24 mouse cellular contexts compared by ENCODE assay signal in the genomic region with DNA sequence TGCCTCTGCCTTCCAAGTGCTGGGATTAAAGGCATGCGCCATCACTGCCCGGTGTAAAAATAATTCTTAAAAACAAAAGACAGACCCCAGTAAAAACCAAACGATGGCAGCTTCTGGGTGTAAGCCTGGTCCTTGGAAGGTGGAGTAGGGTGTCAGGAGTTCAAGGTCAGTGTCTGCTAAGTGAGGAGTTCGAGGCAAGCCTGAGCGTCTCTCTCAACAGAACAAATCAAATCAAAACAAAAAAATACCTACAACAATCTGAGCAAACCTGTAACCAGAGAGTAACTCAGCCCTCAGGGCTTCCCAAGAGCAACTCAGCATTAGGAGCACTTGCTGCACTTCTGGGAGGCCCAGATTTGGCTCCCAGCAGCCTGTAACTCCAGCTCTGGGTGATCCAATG.
"Had no signal": no experiment of that assay in that cellular context is flagged by ENCODE, and none has a peak within 500 bp of the region (broad histone marks: within the 10 kb centered on the region; RNA-seq: fewer than 3 reads in every experiment).

No protein-coding gene starts in this region.

- H3K27ac ChIP-seq: heart, adult 2 months; heart, embryonic 13.5 days; heart, embryonic 15.5 days; hindbrain, embryonic 13.5 days; hindbrain, embryonic 15.5 days; hindbrain, postnatal 0 days; kidney, embryonic 15.5 days; kidney, postnatal 0 days; limb, embryonic 13.5 days; limb, embryonic 15.5 days; liver, embryonic 12.5 days; liver, embryonic 14.5 days had no signal

- H3K27me3 ChIP-seq: heart, embryonic 13.5 days; heart, embryonic 15.5 days; hindbrain, embryonic 13.5 days; hindbrain, embryonic 15.5 days; kidney, embryonic 15.5 days; limb, embryonic 13.5 days; limb, embryonic 15.5 days; liver, embryonic 12.5 days had no signal

- H3K4me3 ChIP-seq: heart, adult 2 months; heart, embryonic 13.5 days; heart, embryonic 15.5 days; hindbrain, embryonic 13.5 days; hindbrain, embryonic 15.5 days; kidney, embryonic 15.5 days; limb, embryonic 13.5 days; limb, embryonic 15.5 days; liver, embryonic 12.5 days had no signal

- DNase-seq: gastrocnemius, postnatal 14 days; gastrocnemius, postnatal 36 days; heart, adult 11 months; heart, adult 2 months; heart, postnatal 14 days; heart, postnatal 36 days; kidney, adult 2 months; kidney, adult 9 months; kidney, postnatal 14 days; kidney, postnatal 36 days; layer of hippocampus, adult 9-11 months; layer of hippocampus, postnatal 36 days; left cerebral cortex, postnatal 4 days had no signal

- H3K9me3 ChIP-seq: heart, embryonic 15.5 days; hindbrain, embryonic 13.5 days; hindbrain, embryonic 15.5 days; kidney, embryonic 15.5 days; limb, embryonic 13.5 days; limb, embryonic 15.5 days; liver, embryonic 12.5 days had no signal

- H3K36me3 ChIP-seq: heart, embryonic 13.5 days; heart, embryonic 15.5 days; hindbrain, embryonic 13.5 days; hindbrain, embryonic 15.5 days; kidney, embryonic 15.5 days; limb, embryonic 13.5 days; limb, embryonic 15.5 days; liver, embryonic 12.5 days had no signal

- H3K9ac ChIP-seq: heart, embryonic 13.5 days; heart, embryonic 15.5 days; hindbrain, embryonic 13.5 days; hindbrain, embryonic 15.5 days; kidney, embryonic 15.5 days; limb, embryonic 13.5 days; limb, embryonic 15.5 days; liver, embryonic 12.5 days; liver, embryonic 14.5 days had no signal

- H3K4me1 ChIP-seq: heart, embryonic 15.5 days; hindbrain, embryonic 13.5 days; hindbrain, embryonic 15.5 days; kidney, embryonic 15.5 days; limb, embryonic 15.5 days; liver, embryonic 12.5 days had no signal
